Mouse (Mus musculus) CH12.LX (cell line): ENCODE data around the gene Lin7b. TPM values are rescaled to one million over a fixed set of nuclear protein-coding genes. Genes with fewer than 3 reads are reported as not detected.

Source experiments
- DNase-seq: peaks from one replicate; pipeline ENCODE4 v3.0.0-alpha.2; 2013; ENCODE audit errors: extremely low read depth
- H3K27ac ChIP-seq: 2 replicates; pipeline ENCODE4 v1.5.1; 2012; ENCODE audit warnings: low read depth, mild to moderate bottlenecking, control low read depth, moderate library complexity; ENCODE audit not compliant: insufficient read depth
- H3K27me3 ChIP-seq: replicated peaks from 2 replicates; pipeline ENCODE3; 2012; ENCODE audit warnings: inconsistent platforms
- H3K36me3 ChIP-seq, 2 experiments: replicated peaks in 1 of 2; 2 replicates each; pipeline versions ENCODE3 to v1.6.1; 2012; ENCODE audit warnings: inconsistent platforms in 1 of 2, low read length in 1 of 2, mild to moderate bottlenecking in 1 of 2, mixed read lengths in 1 of 2, moderate library complexity in 1 of 2; ENCODE audit not compliant: control insufficient read depth in 1 of 2, insufficient read depth in 1 of 2
- H3K4me1 ChIP-seq, 2 experiments: 2 replicates each; pipeline ENCODE4 v1.6.1; 2012; ENCODE audit warnings: inconsistent platforms in 1 of 2, moderate library complexity in 1 of 2; ENCODE audit not compliant: insufficient read depth in 2 of 2, control insufficient read depth in 1 of 2
- H3K4me2 ChIP-seq: 2 replicates; pipeline ENCODE4 v1.6.1; 2012; ENCODE audit warnings: low read depth, mild to moderate bottlenecking, control low read depth; ENCODE audit not compliant: poor library complexity, insufficient read depth, severe bottlenecking
- H3K4me3 ChIP-seq, 3 experiments: fragments of 150-350 bp in 1 of 3; sonication (generic) in 1 of 3; replicated peaks in 1 of 3; 2 replicates each; pipeline versions ENCODE3 to v1.5.1; 2011 to 2012; ENCODE audit warnings: low read depth in 2 of 3, low read length in 2 of 3, mild to moderate bottlenecking in 2 of 3, moderate library complexity in 2 of 3, control low read depth in 1 of 3, improper control_type of control experiment in 1 of 3, inconsistent platforms in 1 of 3, mixed read lengths in 1 of 3; ENCODE audit not compliant: poor library complexity in 1 of 3
- H3K79me2 ChIP-seq: replicated peaks from 2 replicates; pipeline ENCODE4 v1.6.1; 2012; ENCODE audit warnings: mild to moderate bottlenecking, moderate library complexity; ENCODE audit not compliant: control insufficient read depth, poor library complexity, insufficient read depth, severe bottlenecking; ENCODE audit errors: extremely low read depth
- H3K9ac ChIP-seq: 2 replicates; pipeline ENCODE4 v1.6.1; 2012; ENCODE audit warnings: low read depth, mild to moderate bottlenecking, control low read depth, moderate library complexity; ENCODE audit not compliant: insufficient read depth
- H3K9me3 ChIP-seq: replicated peaks from 2 replicates; pipeline ENCODE3; 2012; ENCODE audit warnings: low read length, inconsistent platforms, mixed read lengths
- CHD1 ChIP-seq: IDR thresholded peaks from 2 replicates; pipeline ENCODE4 v1.6.1; 2012; ENCODE audit warnings: low read depth, low read length, improper control_type of control experiment, inconsistent platforms
- CTCF ChIP-seq, 2 experiments: IDR thresholded peaks in 1 of 2; conservative IDR thresholded peaks in 1 of 2; 2 replicates each; pipeline ENCODE4 v1.5.1; 2011 to 2012; ENCODE audit warnings: low read depth in 2 of 2, low read length in 2 of 2, improper control_type of control experiment in 1 of 2, inconsistent platforms in 1 of 2, mild to moderate bottlenecking in 1 of 2, moderate library complexity in 1 of 2
- E2F4 ChIP-seq: IDR thresholded peaks from 2 replicates; pipeline ENCODE4 v1.6.1; 2011; ENCODE audit warnings: low read depth, low read length, improper control_type of control experiment; ENCODE audit not compliant: insufficient replicate concordance
- ELF1 ChIP-seq: IDR thresholded peaks from 2 replicates; pipeline ENCODE4 v1.6.1; 2014; ENCODE audit warnings: low read depth, mild to moderate bottlenecking, inconsistent platforms, low read length, improper control_type of control experiment
- HCFC1 ChIP-seq: IDR thresholded peaks from 2 replicates; pipeline ENCODE4 v1.6.1; 2012; ENCODE audit warnings: low read depth, mild to moderate bottlenecking, inconsistent platforms, low read length, improper control_type of control experiment
- IRF4 ChIP-seq: IDR thresholded peaks from 2 replicates; pipeline ENCODE4 v1.6.1; 2014; ENCODE audit warnings: low read depth, mild to moderate bottlenecking, inconsistent platforms, low read length, improper control_type of control experiment
- JUND ChIP-seq: conservative IDR thresholded peaks from 2 replicates; pipeline ENCODE4 v1.6.1; 2011; ENCODE audit warnings: low read depth, low read length, improper control_type of control experiment
- MAZ ChIP-seq: IDR thresholded peaks from 2 replicates; pipeline ENCODE4 v1.6.1; 2012; ENCODE audit warnings: low read depth, mild to moderate bottlenecking, inconsistent platforms, low read length, improper control_type of control experiment, moderate library complexity
- MEF2A ChIP-seq: IDR thresholded peaks from 2 replicates; pipeline ENCODE4 v1.6.1; 2014; ENCODE audit warnings: low read depth, mild to moderate bottlenecking, inconsistent platforms, low read length, improper control_type of control experiment, borderline replicate concordance
- NELFE ChIP-seq: IDR thresholded peaks from 2 replicates; pipeline ENCODE4 v1.6.1; 2011; ENCODE audit warnings: low read depth, low read length, improper control_type of control experiment
- POLR2A ChIP-seq: IDR thresholded peaks from 2 replicates; pipeline ENCODE4 v1.6.1; 2011; ENCODE audit warnings: low read depth, mild to moderate bottlenecking, improper control_type of control experiment, low read length
- RAD21 ChIP-seq: IDR thresholded peaks from 2 replicates; pipeline ENCODE4 v1.6.1; 2011; ENCODE audit warnings: low read depth, mild to moderate bottlenecking, low read length, improper control_type of control experiment, moderate library complexity
- RCOR1 ChIP-seq: conservative IDR thresholded peaks from 2 replicates; pipeline ENCODE4 v1.6.1; 2012; ENCODE audit warnings: low read depth, mild to moderate bottlenecking, inconsistent platforms, low read length, improper control_type of control experiment
- SIN3A ChIP-seq: IDR thresholded peaks from 2 replicates; pipeline ENCODE4 v1.6.1; 2012; ENCODE audit warnings: low read length, improper control_type of control experiment, inconsistent platforms
- UBTF ChIP-seq: IDR thresholded peaks from 2 replicates; pipeline ENCODE4 v1.6.1; 2012; ENCODE audit warnings: low read depth, mild to moderate bottlenecking, inconsistent platforms, low read length, improper control_type of control experiment, moderate library complexity
- USF1 ChIP-seq: IDR thresholded peaks from 2 replicates; pipeline ENCODE4 v1.6.1; 2014; ENCODE audit warnings: low read depth, mild to moderate bottlenecking, inconsistent platforms, low read length, improper control_type of control experiment
- USF2 ChIP-seq: conservative IDR thresholded peaks from 2 replicates; pipeline ENCODE4 v1.6.1; 2011; ENCODE audit warnings: low read depth, low read length, improper control_type of control experiment
- ZMIZ1 ChIP-seq: IDR thresholded peaks from 2 replicates; pipeline ENCODE4 v1.6.1; 2012; ENCODE audit warnings: low read depth, mild to moderate bottlenecking, inconsistent platforms, low read length, improper control_type of control experiment
- ZNF384 ChIP-seq: IDR thresholded peaks from 2 replicates; pipeline ENCODE4 v1.6.1; 2012; ENCODE audit warnings: low read depth, low read length, improper control_type of control experiment, inconsistent platforms
- dilution Hi-C: fragments of 300-500 bp; cut with MboI; formaldehyde crosslinking; loops from 2 replicates; pipeline ENCODE4 v1.14.3; 2020; ENCODE audit warnings: low sequenced_read_pairs; ENCODE audit not compliant: extremely low pct_unique_long_range_greater_than_20kb, extremely low pct_ligation_motif_present
- in situ Hi-C: fragments of 300-500 bp; cut with MboI; formaldehyde crosslinking; loops from 3 replicates; pipeline ENCODE4 v1.14.3; 2019; ENCODE audit warnings: low sequenced_read_pairs, low pct_ligation_motif_present, low pct_unique_long_range_greater_than_20kb, mixed read lengths
- polyA plus RNA-seq: library from polyadenylated mRNA; unstranded; fragments of >175 nt; gene quantifications from 2 replicates; pipeline ENCODE4 v1.2.1, GENCODE M21; 2012; ENCODE audit warnings: low read depth; ENCODE audit not compliant: insufficient read length
- total RNA-seq, 2 experiments: library from RNA; depleted of rRNA; stranded (reverse); fragments of 300-350 nt in 1 of 2; fragments of >200 nt in 1 of 2; gene quantifications; 2 replicates each; pipeline ENCODE4 v1.2.3; 2012 to 2014

Lin7b gene
- total and polyA plus RNA-seq, 3 experiments, result 3.8 to 10.4 (median 4.4) TPM

DNA sequence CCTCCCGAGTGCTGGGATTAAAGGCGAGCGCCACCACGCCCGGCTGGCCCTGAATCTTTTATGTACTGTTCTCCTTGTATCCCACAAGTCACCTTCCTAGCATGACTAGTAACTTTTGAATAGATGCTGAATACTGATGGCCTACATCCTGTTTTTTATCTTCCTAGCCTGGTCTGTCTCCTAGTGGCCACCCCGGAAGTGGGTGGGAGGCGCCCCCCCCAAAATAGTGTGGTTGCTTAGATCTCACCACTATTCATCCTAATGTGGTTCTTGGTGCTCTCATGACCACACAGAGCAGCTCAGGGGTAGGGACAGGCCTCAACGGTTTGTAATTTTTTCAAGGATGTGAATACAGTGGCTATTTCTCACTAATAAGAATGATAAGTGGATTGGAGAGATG is 4.2 kb upstream of the Lin7b start:
- H3K4me2 ChIP-seq, result no peak overlapping the region
- in situ Hi-C loops (no loop called here), dilution Hi-C loops (no loop called here)
- H3K79me2 ChIP-seq, result no peaks in the 10 kb centered on the region; the same call in 1 of the 2 replicates
- H3K27ac ChIP-seq, result no peak overlapping the region
- no peaks in the 10 kb centered on the region for H3K9me3 ChIP-seq
- DNase-seq, result no peak
- TF ChIP-seq NELFE (no peak), ELF1 (no peak), UBTF (no peak), E2F4 (no peak), RCOR1 (no peak), HCFC1 (no peak), SIN3A (no peak), MAZ (no peak), CHD1 (no peak), USF1 (no peak), CTCF (conservative IDR thresholded peaks at IDR 0.05 in 1 of 2, IDR thresholded peaks at IDR 0.05 in 1 of 2; ENCODE audit: low read depth in 2 of 2, low read length in 2 of 2) (no peak)
- H3K4me3 ChIP-seq, result no peak overlapping the region
- H3K27me3 ChIP-seq, result no peaks in the 10 kb centered on the region
- no peaks in the 10 kb centered on the region for H3K4me1 ChIP-seq
- no peak overlapping the region for H3K9ac ChIP-seq
- peaks cover 70 to 92% of the 10 kb centered on the region in 2 experiments for H3K36me3 ChIP-seq

DNA sequence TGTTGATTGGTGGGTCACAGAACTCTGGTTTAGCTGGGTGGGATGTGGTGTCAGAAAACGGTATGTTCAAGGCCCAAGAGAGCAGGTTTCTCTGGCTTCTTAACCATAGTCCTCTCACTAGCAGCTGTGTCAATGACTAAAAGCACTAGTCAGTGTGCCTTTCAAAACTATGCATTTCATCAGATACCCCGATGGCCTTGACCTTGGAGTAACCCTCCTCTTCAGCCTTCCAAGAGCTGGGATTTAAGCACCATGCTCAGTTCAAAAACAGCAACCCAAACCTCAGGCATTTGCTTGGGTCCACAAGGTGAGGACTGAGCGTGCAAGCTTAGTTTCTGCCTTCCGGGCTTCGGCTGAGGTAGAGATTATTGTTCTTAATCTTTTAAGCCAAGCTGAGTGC is 2.0 kb upstream of the Lin7b start:
- dilution Hi-C loops, result no loop called here
- no peak overlapping the region for H3K27ac ChIP-seq

DNA sequence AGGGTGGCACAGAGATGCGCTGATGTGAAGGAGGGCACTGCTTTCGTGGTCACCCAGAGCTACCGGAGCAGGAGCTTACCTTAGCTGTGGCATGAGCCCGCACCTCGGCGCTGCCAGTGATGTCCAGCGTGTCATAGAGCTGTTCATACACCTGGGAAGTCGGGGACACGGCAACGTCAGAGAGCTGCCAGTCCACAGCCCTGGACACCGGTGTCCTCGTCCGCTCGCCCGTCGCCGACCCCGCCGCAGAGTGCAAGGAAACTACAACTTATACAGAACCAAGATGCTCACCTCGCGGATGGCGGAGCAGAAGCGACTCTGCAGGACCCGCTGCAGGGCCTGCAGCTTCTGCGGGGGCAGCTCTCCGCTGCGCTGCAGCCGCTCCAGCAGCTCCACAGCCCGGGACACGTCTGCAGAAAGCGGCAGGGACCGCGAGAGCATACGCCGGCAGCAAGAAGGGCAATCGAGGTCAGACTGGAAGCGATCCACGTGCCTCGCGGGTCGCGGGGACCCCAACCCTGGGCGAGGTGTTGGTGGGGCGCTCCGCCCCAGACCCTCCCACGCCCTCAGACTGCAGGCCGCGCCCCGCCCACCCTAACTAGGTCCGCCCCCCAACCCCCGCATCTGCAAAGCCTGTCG is 428 bp downstream of the Lin7b start:
- Histone ChIP-seq H3K27ac (no peak overlapping the region), H3K4me2 (no peak overlapping the region), H3K9me3 (no peaks in the 10 kb centered on the region), H3K36me3 (peaks cover 34 to 64% of the 10 kb centered on the region in 2 experiments), H3K4me3 (no peak overlapping the region), H3K4me1 (peaks cover 6 to 16% of the 10 kb centered on the region in 2 experiments), H3K27me3 (peaks cover 17% of the 10 kb centered on the region), H3K79me2 (no peaks in the 10 kb centered on the region), H3K9ac (no peak overlapping the region)
- dilution Hi-C loops (no loop called here), in situ Hi-C loops (no loop called here)
- no peak for DNase-seq
- TF ChIP-seq ELF1 (no peak), MEF2A (no peak), USF2 (no peak), IRF4 (no peak), POLR2A (no peak), ZMIZ1 (no peak)

More for the DNA sequence above, 2.0 kb upstream of the Lin7b start:
- H3K4me1 ChIP-seq, result peaks cover 2 to 11% of the 10 kb centered on the region in 2 experiments
- H3K9ac ChIP-seq, result no peak overlapping the region
- no peak overlapping the region for H3K4me2 ChIP-seq
- peaks cover 52 to 88% of the 10 kb centered on the region in 2 experiments for H3K36me3 ChIP-seq
- no peaks in the 10 kb centered on the region for H3K27me3 ChIP-seq
- in situ Hi-C loops, result no loop called here
- no peak for TF ChIP-seq UBTF
- TF ChIP-seq JUND, result no peak
- TF ChIP-seq ZNF384, result no peak
- TF ChIP-seq NELFE, result no peak
- TF ChIP-seq HCFC1, result no peak
- TF ChIP-seq RAD21, result no peak
- no peak for TF ChIP-seq USF1
- TF ChIP-seq, all 38 proteins: peak for 0
- Histone ChIP-seq H3K9me3 (no peaks in the 10 kb centered on the region), H3K79me2 (no peaks in the 10 kb centered on the region), H3K4me3 (no peak overlapping the region)
- DNase-seq, result no peak
